Mouse (Mus musculus) thymus, postnatal 0 days (tissue): ENCODE measurements around the gene Rbms1. TPM values are rescaled to one million over a fixed set of nuclear protein-coding genes. Genes with fewer than 3 reads are reported as not detected.

Source experiments
- DNase-seq: peaks from one replicate; pipeline ENCODE4 v3.0.0-alpha.2; 2015; ENCODE audit warnings: low spot score
- polyA plus RNA-seq: library from polyadenylated mRNA; unstranded; fragments of >200 nt; fragmentation: Nextera tagmentation; extraction: Ambion mirVana; gene quantifications from 2 replicates; pipeline ENCODE4 v1.2.1, GENCODE M21; 2015

Rbms1 gene
- polyA plus RNA-seq, 1 experiment from 2014 or later: 76.9 TPM

- DNase-seq: peak; percentile 45
Observed at GRCm38 (mm10) chr2:60787088-60787487, 175.9 kb downstream of the Rbms1 start.

GRCm38 (mm10) chr2:60786289-60786688 lies 176.7 kb downstream of the Rbms1 start:
- DNase-seq: no peak

DNA sequence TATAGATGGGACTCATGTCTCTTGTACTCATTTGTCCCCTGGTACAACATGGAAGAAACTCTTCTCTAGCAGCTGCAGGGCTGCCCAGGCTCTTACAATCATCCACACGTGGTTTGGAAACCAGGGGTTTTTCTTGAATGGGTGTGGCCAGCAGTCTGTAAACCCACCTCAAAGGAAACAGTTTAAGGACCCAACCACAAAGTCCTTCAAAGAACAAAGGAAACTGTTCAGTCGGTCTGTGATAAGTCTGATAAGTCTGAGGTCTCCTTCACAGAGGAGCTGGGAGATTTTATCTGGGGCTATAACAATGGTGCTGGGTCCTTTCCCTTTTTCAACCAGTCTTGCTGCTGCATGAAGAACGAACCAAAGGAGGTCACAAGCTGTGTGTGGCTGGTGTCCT lies 188.5 kb downstream of the Rbms1 start:
- DNase-seq: peak; percentile 42

DNA sequence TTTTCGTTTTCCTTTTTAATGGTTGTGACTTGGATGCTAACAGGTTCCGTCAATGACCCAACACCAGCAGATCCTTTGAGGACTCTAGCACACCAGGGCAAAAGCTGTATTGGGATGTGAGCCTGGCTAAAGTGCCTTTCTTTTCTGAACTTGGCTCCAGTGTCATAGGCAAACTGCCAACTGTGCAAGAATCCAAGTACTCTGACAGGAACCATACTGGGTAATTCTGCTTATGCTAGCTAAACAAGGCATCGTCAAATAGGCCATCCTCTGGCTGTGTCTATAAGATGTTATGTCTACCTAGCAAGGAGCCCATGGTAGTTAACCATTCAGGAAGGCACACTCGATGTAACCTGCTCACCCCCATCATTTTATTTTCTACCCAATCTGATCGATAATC lies 189.4 kb downstream of the Rbms1 start:
- DNase-seq: no peak

DNA sequence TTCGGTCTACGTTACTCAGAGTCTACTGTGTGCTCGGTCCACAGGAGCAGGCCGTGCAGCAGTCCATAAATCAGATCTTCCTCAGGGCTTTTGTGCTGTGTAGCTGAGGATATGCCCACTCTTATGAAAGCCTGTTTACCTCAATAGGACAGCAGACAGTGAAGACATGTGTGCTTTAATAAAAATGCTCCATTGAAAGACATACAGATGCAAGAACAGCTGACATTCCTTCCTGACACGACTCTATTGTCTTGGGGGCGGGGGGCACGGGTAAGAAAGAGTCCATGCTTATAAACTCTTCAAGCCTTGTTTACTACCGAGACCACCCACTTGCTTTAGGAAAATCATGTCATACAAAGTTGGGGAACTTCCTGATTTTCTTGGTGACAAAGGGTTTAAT lies 196.6 kb downstream of the Rbms1 start:
- DNase-seq: no peak

GRCm38 (mm10) chr2:60756218-60756617 lies 206.8 kb downstream of the Rbms1 start:
- no peak for DNase-seq

DNA sequence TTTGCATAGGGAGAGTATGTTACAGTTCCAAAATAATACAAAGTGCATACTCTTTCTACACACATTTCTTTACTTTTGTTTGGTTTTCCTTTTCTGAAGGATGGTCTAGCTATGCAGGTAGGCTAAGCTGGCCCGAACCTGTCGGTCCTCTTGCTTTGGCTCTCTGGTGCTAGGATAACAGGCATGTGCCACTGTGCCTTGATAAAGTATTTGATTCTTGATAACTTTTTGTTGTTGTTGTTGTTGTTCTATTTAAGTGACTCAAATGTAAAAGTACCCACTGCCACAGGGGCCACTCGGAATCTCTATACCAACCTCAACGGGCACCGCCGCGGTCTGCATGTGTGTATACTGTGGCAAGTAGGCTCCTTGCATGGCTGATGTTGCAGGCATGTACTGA lies 207.9 kb downstream of the Rbms1 start:
- no peak for DNase-seq

- DNase-seq: no peak
Observed at GRCm38 (mm10) chr2:60751274-60751673, 211.7 kb downstream of the Rbms1 start.

DNA sequence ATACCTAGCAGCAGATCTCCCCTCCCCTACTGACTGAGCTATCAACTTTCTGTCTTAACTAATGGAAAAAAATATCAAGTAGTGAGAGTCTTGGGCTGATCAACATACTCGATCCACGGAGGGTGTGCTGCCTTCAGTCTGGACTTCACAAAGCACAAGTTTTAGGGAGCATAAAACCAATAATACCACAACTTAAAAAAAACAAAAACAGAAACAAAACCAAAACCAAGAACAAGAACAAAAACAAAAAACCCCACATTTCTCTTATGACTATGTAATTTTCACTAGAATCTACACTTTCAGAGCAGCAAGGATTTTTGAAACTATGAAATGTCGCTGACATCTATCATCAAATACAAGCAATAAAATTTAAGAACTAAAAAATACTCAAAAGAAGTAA lies 212.4 kb downstream of the Rbms1 start:
- no peak for DNase-seq

- DNase-seq: no peak
Observed at GRCm38 (mm10) chr2:60748585-60748984, 214.4 kb downstream of the Rbms1 start.

DNA sequence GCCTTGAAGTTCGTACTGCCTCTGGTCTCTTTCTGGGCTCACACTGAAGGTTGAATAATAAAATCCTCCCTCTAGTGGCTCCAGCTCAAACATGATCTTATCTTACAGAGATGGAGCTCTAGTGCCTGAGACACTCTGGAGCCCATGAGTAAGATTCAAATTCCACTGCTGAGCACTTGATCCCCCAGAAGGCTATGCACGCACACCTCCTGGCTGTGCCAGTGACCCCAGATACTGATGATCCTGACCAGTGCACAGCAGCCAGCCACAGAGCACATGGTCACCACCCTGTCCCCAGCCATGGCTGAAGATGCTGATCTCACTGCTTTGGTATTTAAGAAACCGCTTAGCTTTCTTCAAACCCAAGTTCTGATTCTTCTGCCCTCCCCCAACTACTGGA lies 215.4 kb downstream of the Rbms1 start:
- no peak for DNase-seq

DNA sequence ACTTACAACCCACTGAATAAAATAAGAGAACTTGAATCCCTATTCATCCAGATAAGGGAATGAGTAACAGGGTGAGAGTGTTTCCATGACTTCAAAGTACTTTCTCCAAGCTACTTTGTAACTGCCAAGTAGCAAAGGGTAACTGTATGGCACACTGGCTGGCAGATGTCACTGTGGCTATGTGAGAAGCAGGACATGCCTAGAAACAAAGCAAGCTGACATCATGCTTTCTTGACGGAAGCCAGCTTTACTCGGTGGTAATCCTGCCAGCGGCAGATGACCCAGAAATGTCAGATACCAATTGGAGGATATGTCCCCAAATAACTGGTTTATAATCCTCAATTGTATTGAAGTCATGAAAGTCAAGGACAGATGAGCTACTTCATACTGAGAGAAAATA lies 218.3 kb downstream of the Rbms1 start:
- no peak for DNase-seq

DNA sequence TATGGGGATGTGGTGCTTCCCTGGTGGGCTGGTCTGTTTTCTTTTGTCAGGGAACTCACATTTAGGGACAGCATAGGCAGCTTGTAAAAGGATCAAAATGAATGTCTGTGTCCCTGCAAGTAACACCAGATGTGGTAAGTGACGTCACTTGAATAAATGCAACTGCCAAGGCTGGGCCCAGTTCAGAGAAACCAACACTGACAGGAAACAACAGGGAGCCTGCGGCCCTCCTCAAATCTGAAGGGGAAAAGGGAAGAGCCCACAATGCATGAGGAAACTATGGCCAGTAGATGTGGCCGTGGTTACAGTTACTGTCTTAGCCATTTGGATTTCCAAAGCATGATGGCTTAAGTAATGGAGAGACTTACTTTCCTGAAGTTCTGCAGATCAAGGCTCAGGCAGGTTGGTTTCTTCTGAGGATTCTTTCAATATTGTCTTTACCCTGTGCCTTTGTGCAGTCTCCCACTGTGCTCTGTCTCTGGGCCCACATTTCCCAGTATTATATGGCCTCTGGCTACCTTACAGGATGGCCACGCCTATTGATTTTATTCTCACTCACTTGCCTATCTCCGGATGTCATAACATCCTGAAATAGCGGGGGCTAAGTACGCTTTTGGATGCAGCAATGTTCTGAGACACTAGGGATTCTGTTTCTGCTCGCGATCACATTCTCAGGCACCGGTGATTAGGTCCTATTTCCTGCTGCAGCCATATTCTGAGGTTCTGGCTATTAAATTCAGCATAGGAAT lies 223.4 kb downstream of the Rbms1 start:
- DNase-seq: peak; percentile 40

DNA sequence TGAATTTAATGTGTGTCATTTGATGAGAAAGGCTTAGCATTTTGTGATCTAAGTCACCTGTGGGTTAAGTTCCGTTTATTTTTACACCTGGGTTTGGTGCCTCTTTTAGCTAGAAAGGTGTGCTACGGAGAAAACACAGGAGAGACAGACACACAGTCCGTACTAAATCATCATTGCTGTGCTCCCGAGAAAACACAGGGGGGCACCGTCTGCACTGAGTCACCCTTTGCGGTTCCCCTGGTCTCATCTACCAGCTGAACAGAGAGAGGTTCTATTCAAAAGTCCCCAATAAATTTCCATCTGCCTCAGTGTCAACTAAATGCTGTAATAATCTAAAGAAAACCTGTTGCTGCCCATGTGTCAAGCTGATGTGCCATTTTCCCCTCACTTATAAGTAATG lies 232.1 kb downstream of the Rbms1 start:
- no peak for DNase-seq

DNA sequence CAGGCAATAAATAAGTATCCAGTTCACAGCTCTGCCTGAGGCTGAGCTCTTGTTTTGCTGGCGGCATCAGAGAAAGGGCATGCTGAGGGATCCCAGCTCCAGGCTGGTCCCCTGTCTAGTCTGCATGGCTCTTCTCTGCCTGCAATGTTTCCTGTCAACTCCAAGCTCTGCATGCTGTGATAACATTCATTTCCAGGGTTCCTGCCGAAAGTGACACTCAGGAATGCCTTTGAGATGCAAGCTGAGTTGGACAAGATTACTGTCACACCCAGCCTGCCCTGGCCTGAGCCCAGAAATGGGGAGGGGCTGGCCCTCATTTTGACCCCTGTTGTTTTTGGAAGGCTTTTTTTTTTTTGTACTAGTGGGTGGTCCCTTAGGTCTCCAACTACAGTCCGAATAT lies 233.0 kb downstream of the Rbms1 start:
- no peak for DNase-seq

GRCm38 (mm10) chr2:60728902-60729585 lies 233.9 kb downstream of the Rbms1 start:
- DNase-seq: no peak

- DNase-seq: no peak
Observed at GRCm38 (mm10) chr2:60724660-60725059, 238.3 kb downstream of the Rbms1 start.

DNA sequence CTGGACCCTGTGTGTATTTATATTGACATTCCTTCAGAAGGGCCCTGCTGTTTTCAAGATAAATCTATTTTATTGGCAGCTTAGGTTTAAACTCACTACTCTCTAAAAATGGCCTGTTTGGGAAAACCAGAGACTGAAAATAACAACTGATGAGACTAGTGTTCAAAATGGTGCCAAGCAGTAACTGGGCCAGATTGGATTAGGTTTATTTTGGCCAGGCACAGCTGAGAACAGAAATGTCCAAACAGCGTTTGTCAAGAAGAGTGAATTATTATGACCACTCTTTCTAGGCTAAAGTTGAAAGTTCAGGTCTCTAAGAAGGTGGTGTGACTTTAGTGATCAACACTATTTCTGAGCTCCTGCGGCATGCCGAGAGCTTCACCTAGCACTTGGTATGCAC lies 240.0 kb downstream of the Rbms1 start:
- no peak for DNase-seq

GRCm38 (mm10) chr2:60722514-60722913 lies 240.5 kb downstream of the Rbms1 start, which contains the start of gene Itgb6:
Itgb6 (minus strand) TSS chr2:60722643.
- no peak for DNase-seq

GRCm38 (mm10) chr2:60720906-60721305 lies 242.1 kb downstream of the Rbms1 start:
- peak; percentile 55 for DNase-seq

DNA sequence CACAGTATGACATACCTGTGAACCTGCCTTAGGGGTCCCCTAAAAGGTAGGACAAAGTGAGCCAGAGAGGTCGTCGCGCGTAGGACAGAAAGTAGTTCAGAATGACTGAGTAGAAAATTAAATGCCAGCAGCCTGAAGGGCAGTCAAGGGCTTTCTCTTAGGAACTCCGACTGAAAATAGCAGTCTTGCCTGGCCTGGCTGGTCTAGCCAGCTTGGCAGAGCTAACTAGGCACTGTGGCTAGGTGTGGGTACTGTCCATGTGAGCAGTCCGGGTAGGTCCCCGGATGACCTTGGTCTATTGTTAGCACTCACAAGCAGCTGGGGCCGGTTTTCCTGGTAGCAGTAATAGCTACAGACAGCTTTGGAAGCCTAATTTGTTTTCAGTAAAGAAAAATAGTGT lies 242.8 kb downstream of the Rbms1 start:
- DNase-seq: no peak

- DNase-seq: peak; percentile 84
Observed at GRCm38 (mm10) chr2:60717348-60717747, 245.6 kb downstream of the Rbms1 start.

DNA sequence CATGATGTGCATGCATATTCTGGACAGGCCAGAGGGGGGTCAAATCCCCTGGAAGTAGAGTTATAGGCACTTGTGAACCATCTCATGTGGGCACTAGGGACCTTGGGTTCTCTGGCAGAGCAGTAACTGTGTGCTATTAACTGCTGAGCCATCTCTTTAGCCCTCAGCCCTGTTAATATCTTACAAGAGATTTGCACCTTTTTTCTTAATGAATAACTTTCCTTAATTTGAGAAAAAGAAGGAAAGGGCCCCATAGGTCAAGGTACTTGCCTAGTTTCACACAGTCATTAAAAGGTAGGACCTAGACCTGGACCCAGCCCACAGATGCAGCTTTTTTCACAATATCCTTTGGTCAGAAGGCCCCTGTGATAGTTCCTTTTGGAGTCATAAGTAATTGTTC lies 246.4 kb downstream of the Rbms1 start:
- no peak for DNase-seq
